Mouse (Mus musculus) kidney, postnatal 25 days (tissue): ENCODE results near the gene Nol4l.

Source experiments
- DNase-seq, 2 experiments: peaks; one replicate each; pipeline ENCODE4 v3.0.0; 2021; ENCODE audit warnings: mixed read lengths in 2 of 2

Gene Nol4l

GRCm38 (mm10) chr2:153411557-153411956 is 118.2 kb downstream of the Nol4l start:
- no peak for DNase-seq

GRCm38 (mm10) chr2:153408971-153409370 is 120.8 kb downstream of the Nol4l start:
- no peak for DNase-seq

GRCm38 (mm10) chr2:153406882-153407281 is 122.9 kb downstream of the Nol4l start:
- no peak for DNase-seq

- no peak for DNase-seq
Measured at GRCm38 (mm10) chr2:153404882-153405281, 124.9 kb downstream of the Nol4l start.

- DNase-seq: no peak
Measured at GRCm38 (mm10) chr2:153404062-153404461, 125.7 kb downstream of the Nol4l start.

- DNase-seq: no peak
Measured at GRCm38 (mm10) chr2:153399166-153399565, 130.6 kb downstream of the Nol4l start.

- no peak for DNase-seq
Measured at GRCm38 (mm10) chr2:153397790-153398515, 131.8 kb downstream of the Nol4l start.

GRCm38 (mm10) chr2:153393045-153393444 is 136.7 kb downstream of the Nol4l start:
- no peak for DNase-seq

GRCm38 (mm10) chr2:153389831-153390230 is 139.9 kb downstream of the Nol4l start:
- DNase-seq: no peak

GRCm38 (mm10) chr2:153380479-153380878 is 149.3 kb downstream of the Nol4l start:
- no peak for DNase-seq

- DNase-seq: no peak
Measured at GRCm38 (mm10) chr2:153375380-153375779, 154.4 kb downstream of the Nol4l start.

GRCm38 (mm10) chr2:153370871-153371270 is 158.9 kb downstream of the Nol4l start:
- DNase-seq: no peak

GRCm38 (mm10) chr2:153364531-153364930 is 165.2 kb downstream of the Nol4l start:
- DNase-seq: peak; percentile 21 to 70

- DNase-seq: no peak
Measured at GRCm38 (mm10) chr2:153361101-153361710, 168.6 kb downstream of the Nol4l start.
